Mouse (Mus musculus) hindbrain, embryonic 11.5 days (tissue): ENCODE results near the gene Dusp5. TPM values are rescaled to one million over a fixed set of nuclear protein-coding genes. Genes with fewer than 3 reads are reported as not detected.
"Not testable (repeated sequence)": the region's sequence is repeated elsewhere in the genome, so short reads cannot be mapped to it uniquely, and the experiment has no call there.

ENCODE experiments used
- ATAC-seq: fragments of 200-750 bp; cut with Nextera tagmentation; 2 replicates; pipeline ENCODE4 v1.8.0; 2017; ENCODE audit warnings: mild to moderate bottlenecking, moderate TSS enrichment, moderate library complexity; ENCODE audit not compliant: low FRiP score
- DNase-seq: peaks from one replicate; pipeline ENCODE4 v3.0.0-alpha.2; 2015; ENCODE audit warnings: low spot score
- H3K27ac ChIP-seq: fragments of 300-500 bp; sonication (generic); 2 replicates; pipeline ENCODE4 v1.5.1; 2014; ENCODE audit warnings: mild to moderate bottlenecking, low read depth, low read length
- H3K27me3 ChIP-seq: fragments of 300-500 bp; sonication (generic); 2 replicates; pipeline ENCODE4 v1.6.1; 2014; ENCODE audit warnings: mild to moderate bottlenecking, low read length, moderate library complexity, mixed read lengths; ENCODE audit not compliant: control insufficient read depth, insufficient read depth
- H3K36me3 ChIP-seq: fragments of 300-500 bp; sonication (generic); 2 replicates; pipeline ENCODE4 v1.6.1; 2014; ENCODE audit warnings: mild to moderate bottlenecking, low read length, moderate library complexity, mixed read lengths; ENCODE audit not compliant: control insufficient read depth, insufficient read depth
- H3K4me1 ChIP-seq: fragments of 300-500 bp; sonication (generic); replicated peaks from 2 replicates; pipeline ENCODE4 v1.6.1; 2014; ENCODE audit warnings: low read length, mixed read lengths; ENCODE audit not compliant: control insufficient read depth, insufficient read depth
- H3K4me2 ChIP-seq: fragments of 300-500 bp; sonication (generic); replicated peaks from 2 replicates; pipeline ENCODE4 v1.6.1; 2014; ENCODE audit warnings: mild to moderate bottlenecking, low read depth, low read length
- H3K4me3 ChIP-seq: fragments of 300-500 bp; sonication (generic); 2 replicates; pipeline ENCODE4 v1.5.1; 2014; ENCODE audit warnings: low read depth, low read length
- H3K9ac ChIP-seq: fragments of 300-500 bp; sonication (generic); 2 replicates; pipeline ENCODE4 v1.6.1; 2014; ENCODE audit warnings: low read depth, low read length
- H3K9me3 ChIP-seq: fragments of 300-500 bp; sonication (generic); 2 replicates; pipeline ENCODE4 v1.6.1; 2016; ENCODE audit warnings: low read length; ENCODE audit not compliant: control insufficient read depth
- WGBS: fragments of 180-500 bp; shearing (Covaris S2); extraction: QIAGEN DNeasy Blood & Tissue Kit; methylation state at CpG from one replicate; pipeline ENCODE4 v1.1.7; 2014; 5-methylcytosine and 5-hydroxymethylcytosine counted together
- polyA plus RNA-seq: library from polyadenylated mRNA; unstranded; fragments of >200 nt; fragmentation: Nextera tagmentation; extraction: Ambion mirVana; gene quantifications from 2 replicates; pipeline ENCODE4 v1.2.1, GENCODE M21; 2014

Dusp5 gene
- polyA plus RNA-seq, 1 experiment from 2014 or later = 2.3 TPM

DNA sequence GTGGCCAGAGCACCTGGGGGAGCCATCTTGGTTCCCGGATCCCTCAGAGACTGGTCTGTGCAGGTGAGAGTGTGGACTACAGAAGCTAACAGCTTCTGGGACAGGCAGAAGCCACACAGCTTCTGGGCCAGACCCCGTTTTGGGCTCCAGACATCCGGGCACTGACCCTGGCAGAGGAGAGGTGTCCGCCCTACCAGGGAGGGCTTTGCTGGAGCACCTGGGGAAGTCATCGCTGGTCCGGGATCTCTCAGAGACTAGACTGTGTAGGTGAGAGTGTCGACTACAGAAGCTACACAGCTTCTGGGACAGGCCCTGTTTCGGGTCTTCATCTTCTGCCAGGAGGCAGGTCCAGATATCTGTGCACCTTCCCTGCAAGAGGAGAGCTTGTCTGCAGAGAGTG, 51.4 kb downstream of the Dusp5 start:
- not testable (repeated sequence) for DNase-seq

DNA sequence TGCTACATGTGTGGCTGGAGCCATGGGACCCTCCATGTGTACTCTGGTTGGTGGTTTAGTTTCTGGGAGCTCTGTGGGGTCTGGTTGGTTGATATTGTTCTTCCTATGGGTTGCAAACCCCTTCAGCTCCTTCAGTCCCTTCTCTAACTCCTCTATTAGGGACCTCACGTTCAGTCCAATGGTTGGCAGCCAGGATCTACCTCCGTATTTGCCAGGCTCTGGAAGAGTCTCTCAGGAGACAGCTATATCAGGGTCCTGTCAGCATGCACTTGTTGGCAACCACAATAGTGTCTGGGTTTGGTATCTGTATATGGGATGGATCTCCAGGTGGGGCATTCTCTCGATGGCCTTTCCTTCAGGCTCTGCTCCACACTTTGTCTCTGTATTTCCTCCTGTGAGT, 58.8 kb downstream of the Dusp5 start:
- not testable (repeated sequence) for H3K27me3 ChIP-seq, H3K27ac ChIP-seq, DNase-seq, H3K9ac ChIP-seq, H3K4me3 ChIP-seq, H3K4me1 ChIP-seq, H3K4me2 ChIP-seq, ATAC-seq, H3K9me3 ChIP-seq, H3K36me3 ChIP-seq
- WGBS = 83% methylated on average over 3 of the region's 3 CpGs

More for the DNA sequence above, 51.4 kb downstream of the Dusp5 start:
- H3K9me3 ChIP-seq, H3K9ac ChIP-seq, H3K4me3 ChIP-seq, H3K27ac ChIP-seq, H3K4me2 ChIP-seq, H3K27me3 ChIP-seq, ATAC-seq, H3K4me1 ChIP-seq, H3K36me3 ChIP-seq: not testable (repeated sequence)
- WGBS = 91% methylated on average over 8 of the region's 8 CpGs

DNA sequence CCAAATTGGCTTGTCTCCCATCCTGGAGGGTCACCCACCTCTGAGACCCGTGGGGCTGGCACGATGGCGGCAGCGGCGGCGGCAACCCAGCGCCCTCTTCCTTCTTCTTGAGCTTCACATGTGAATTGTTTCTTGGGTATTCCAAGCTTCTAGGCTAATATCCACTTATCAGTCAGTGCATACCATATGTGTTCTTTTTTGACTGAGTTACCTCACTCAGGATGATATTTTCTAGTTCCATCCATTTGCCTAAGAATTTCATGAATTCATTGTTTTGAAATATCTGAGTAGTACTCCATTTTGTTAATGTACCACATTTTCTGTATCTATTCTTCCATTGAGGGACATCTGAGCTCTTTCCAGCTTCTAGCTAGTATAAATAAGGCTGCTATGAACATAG, 60.1 kb downstream of the Dusp5 start, which contains the start of gene Nutf2-ps1:
Nutf2-ps1 (minus strand) TSS at position 101 of the 400 bp plus-strand sequence.
- not testable (repeated sequence) for H3K27ac ChIP-seq, H3K4me1 ChIP-seq, H3K4me3 ChIP-seq, DNase-seq, H3K9ac ChIP-seq, H3K36me3 ChIP-seq, H3K27me3 ChIP-seq, H3K4me2 ChIP-seq, ATAC-seq, H3K9me3 ChIP-seq
- WGBS = 93% methylated on average over 7 of the region's 7 CpGs

Other genes with a start within 250 kb of the Dusp5 start
- 59.6 and 73.7 TPM in 2 replicates for gene Mxi1, start 218.6 kb upstream of the Dusp5 start, polyA plus RNA-seq
- not detected in 2 replicates for gene Gm10197, start 157.3 kb upstream of the Dusp5 start, polyA plus RNA-seq
- 51.5 and 56.0 TPM in 2 replicates for gene Smndc1, start 138.5 kb upstream of the Dusp5 start, polyA plus RNA-seq
- gene Nutf2-ps1, start 60.0 kb downstream of the Dusp5 start, polyA plus RNA-seq = 484 and 510 TPM in 2 replicates
- 91.1 and 95.3 TPM in 2 replicates for gene Smc3, start 71.3 kb downstream of the Dusp5 start, polyA plus RNA-seq
- 0.64 and 0.73 TPM in 2 replicates for gene Rbm20, start 148.2 kb downstream of the Dusp5 start, polyA plus RNA-seq